Mouse (Mus musculus) CH12.LX (cell line): Measurements from ENCODE around the gene Wasl. TPM values are rescaled to one million over a fixed set of nuclear protein-coding genes. Genes with fewer than 3 reads are reported as not detected.

Experiments
- DNase-seq: peaks from one replicate; pipeline ENCODE4 v3.0.0-alpha.2; 2013; ENCODE audit errors: extremely low read depth
- H3K27ac ChIP-seq: 2 replicates; pipeline ENCODE4 v1.5.1; 2012; ENCODE audit warnings: low read depth, mild to moderate bottlenecking, control low read depth, moderate library complexity; ENCODE audit not compliant: insufficient read depth
- H3K27me3 ChIP-seq: replicated peaks from 2 replicates; pipeline ENCODE3; 2012; ENCODE audit warnings: inconsistent platforms
- H3K36me3 ChIP-seq, 2 experiments: replicated peaks in 1 of 2; 2 replicates each; pipeline versions ENCODE3 to v1.6.1; 2012; ENCODE audit warnings: inconsistent platforms in 1 of 2, low read length in 1 of 2, mild to moderate bottlenecking in 1 of 2, mixed read lengths in 1 of 2, moderate library complexity in 1 of 2; ENCODE audit not compliant: control insufficient read depth in 1 of 2, insufficient read depth in 1 of 2
- H3K4me1 ChIP-seq, 2 experiments: 2 replicates each; pipeline ENCODE4 v1.6.1; 2012; ENCODE audit warnings: inconsistent platforms in 1 of 2, moderate library complexity in 1 of 2; ENCODE audit not compliant: insufficient read depth in 2 of 2, control insufficient read depth in 1 of 2
- H3K4me2 ChIP-seq: 2 replicates; pipeline ENCODE4 v1.6.1; 2012; ENCODE audit warnings: low read depth, mild to moderate bottlenecking, control low read depth; ENCODE audit not compliant: poor library complexity, insufficient read depth, severe bottlenecking
- H3K4me3 ChIP-seq, 3 experiments: fragments of 150-350 bp in 1 of 3; sonication (generic) in 1 of 3; replicated peaks in 1 of 3; 2 replicates each; pipeline versions ENCODE3 to v1.5.1; 2011 to 2012; ENCODE audit warnings: low read depth in 2 of 3, low read length in 2 of 3, mild to moderate bottlenecking in 2 of 3, moderate library complexity in 2 of 3, control low read depth in 1 of 3, improper control_type of control experiment in 1 of 3, inconsistent platforms in 1 of 3, mixed read lengths in 1 of 3; ENCODE audit not compliant: poor library complexity in 1 of 3
- H3K79me2 ChIP-seq: replicated peaks from 2 replicates; pipeline ENCODE4 v1.6.1; 2012; ENCODE audit warnings: mild to moderate bottlenecking, moderate library complexity; ENCODE audit not compliant: control insufficient read depth, poor library complexity, insufficient read depth, severe bottlenecking; ENCODE audit errors: extremely low read depth
- H3K9ac ChIP-seq: 2 replicates; pipeline ENCODE4 v1.6.1; 2012; ENCODE audit warnings: low read depth, mild to moderate bottlenecking, control low read depth, moderate library complexity; ENCODE audit not compliant: insufficient read depth
- H3K9me3 ChIP-seq: replicated peaks from 2 replicates; pipeline ENCODE3; 2012; ENCODE audit warnings: low read length, inconsistent platforms, mixed read lengths
- CHD1 ChIP-seq: IDR thresholded peaks from 2 replicates; pipeline ENCODE4 v1.6.1; 2012; ENCODE audit warnings: low read depth, low read length, improper control_type of control experiment, inconsistent platforms
- CHD2 ChIP-seq: IDR thresholded peaks from 2 replicates; pipeline ENCODE4 v1.6.1; 2011; ENCODE audit warnings: low read length, improper control_type of control experiment
- ELF1 ChIP-seq: IDR thresholded peaks from 2 replicates; pipeline ENCODE4 v1.6.1; 2014; ENCODE audit warnings: low read depth, mild to moderate bottlenecking, inconsistent platforms, low read length, improper control_type of control experiment
- EP300 ChIP-seq: IDR thresholded peaks from 2 replicates; pipeline ENCODE4 v1.6.1; 2011; ENCODE audit warnings: low read length, improper control_type of control experiment
- ETS1 ChIP-seq: conservative IDR thresholded peaks from 2 replicates; pipeline ENCODE4 v1.6.1; 2012; ENCODE audit warnings: low read depth, mild to moderate bottlenecking, inconsistent platforms, low read length, improper control_type of control experiment, moderate library complexity
- GABPA ChIP-seq: IDR thresholded peaks from 2 replicates; pipeline ENCODE4 v1.6.1; 2012; ENCODE audit warnings: low read depth, low read length, improper control_type of control experiment, inconsistent platforms; ENCODE audit not compliant: insufficient replicate concordance
- IRF4 ChIP-seq: IDR thresholded peaks from 2 replicates; pipeline ENCODE4 v1.6.1; 2014; ENCODE audit warnings: low read depth, mild to moderate bottlenecking, inconsistent platforms, low read length, improper control_type of control experiment
- JUN ChIP-seq: IDR thresholded peaks from 2 replicates; pipeline ENCODE4 v1.6.1; 2011; ENCODE audit warnings: low read depth, mild to moderate bottlenecking, low read length, improper control_type of control experiment, moderate library complexity; ENCODE audit not compliant: insufficient read depth
- JUND ChIP-seq: conservative IDR thresholded peaks from 2 replicates; pipeline ENCODE4 v1.6.1; 2011; ENCODE audit warnings: low read depth, low read length, improper control_type of control experiment
- MAX ChIP-seq: IDR thresholded peaks from 2 replicates; pipeline ENCODE4 v1.6.1; 2011; ENCODE audit warnings: low read length, improper control_type of control experiment
- MEF2A ChIP-seq: IDR thresholded peaks from 2 replicates; pipeline ENCODE4 v1.6.1; 2014; ENCODE audit warnings: low read depth, mild to moderate bottlenecking, inconsistent platforms, low read length, improper control_type of control experiment, borderline replicate concordance
- MXI1 ChIP-seq: IDR thresholded peaks from 2 replicates; pipeline ENCODE4 v1.6.1; 2011; ENCODE audit warnings: mild to moderate bottlenecking, low read depth, low read length, improper control_type of control experiment
- NELFE ChIP-seq: IDR thresholded peaks from 2 replicates; pipeline ENCODE4 v1.6.1; 2011; ENCODE audit warnings: low read depth, low read length, improper control_type of control experiment
- NRF1 ChIP-seq: IDR thresholded peaks from 2 replicates; pipeline ENCODE4 v1.6.1; 2014; ENCODE audit warnings: low read depth, mild to moderate bottlenecking, inconsistent platforms, low read length, improper control_type of control experiment, moderate library complexity
- PAX5 ChIP-seq: IDR thresholded peaks from 2 replicates; pipeline ENCODE4 v1.6.1; 2012; ENCODE audit warnings: low read length, inconsistent platforms, mixed read lengths
- POLR2A ChIP-seq: IDR thresholded peaks from 2 replicates; pipeline ENCODE4 v1.6.1; 2011; ENCODE audit warnings: low read depth, mild to moderate bottlenecking, improper control_type of control experiment, low read length
- POLR2AphosphoS2 ChIP-seq: IDR thresholded peaks from 2 replicates; pipeline ENCODE4 v1.6.1; 2011; ENCODE audit warnings: low read depth, low read length, improper control_type of control experiment
- RCOR1 ChIP-seq: conservative IDR thresholded peaks from 2 replicates; pipeline ENCODE4 v1.6.1; 2012; ENCODE audit warnings: low read depth, mild to moderate bottlenecking, inconsistent platforms, low read length, improper control_type of control experiment
- SMC3 ChIP-seq: IDR thresholded peaks from 2 replicates; pipeline ENCODE4 v1.6.1; 2011; ENCODE audit warnings: low read depth, low read length, improper control_type of control experiment
- USF2 ChIP-seq: conservative IDR thresholded peaks from 2 replicates; pipeline ENCODE4 v1.6.1; 2011; ENCODE audit warnings: low read depth, low read length, improper control_type of control experiment
- ZMIZ1 ChIP-seq: IDR thresholded peaks from 2 replicates; pipeline ENCODE4 v1.6.1; 2012; ENCODE audit warnings: low read depth, mild to moderate bottlenecking, inconsistent platforms, low read length, improper control_type of control experiment
- ZNF384 ChIP-seq: IDR thresholded peaks from 2 replicates; pipeline ENCODE4 v1.6.1; 2012; ENCODE audit warnings: low read depth, low read length, improper control_type of control experiment, inconsistent platforms
- dilution Hi-C: fragments of 300-500 bp; cut with MboI; formaldehyde crosslinking; loops from 2 replicates; pipeline ENCODE4 v1.14.3; 2020; ENCODE audit warnings: low sequenced_read_pairs; ENCODE audit not compliant: extremely low pct_unique_long_range_greater_than_20kb, extremely low pct_ligation_motif_present
- in situ Hi-C: fragments of 300-500 bp; cut with MboI; formaldehyde crosslinking; loops from 3 replicates; pipeline ENCODE4 v1.14.3; 2019; ENCODE audit warnings: low sequenced_read_pairs, low pct_ligation_motif_present, low pct_unique_long_range_greater_than_20kb, mixed read lengths
- polyA plus RNA-seq: library from polyadenylated mRNA; unstranded; fragments of >175 nt; gene quantifications from 2 replicates; pipeline ENCODE4 v1.2.1, GENCODE M21; 2012; ENCODE audit warnings: low read depth; ENCODE audit not compliant: insufficient read length
- total RNA-seq, 2 experiments: library from RNA; depleted of rRNA; stranded (reverse); fragments of 300-350 nt in 1 of 2; fragments of >200 nt in 1 of 2; gene quantifications; 2 replicates each; pipeline ENCODE4 v1.2.3; 2012 to 2014

Gene Wasl
- total and polyA plus RNA-seq, 3 experiments: 3.9 to 8.4 (median 7.6) TPM

- in situ Hi-C loops (no loop called here), dilution Hi-C loops (no loop called here)
- no peak overlapping the region for H3K4me2 ChIP-seq
- no peak overlapping the region for H3K4me3 ChIP-seq
- peaks cover 2 to 15% of the 10 kb centered on the region in 2 experiments for H3K4me1 ChIP-seq
- H3K9me3 ChIP-seq: no peaks in the 10 kb centered on the region
- no peak for DNase-seq
- no peaks in the 10 kb centered on the region for H3K36me3 ChIP-seq
- no peak overlapping the region for H3K9ac ChIP-seq
- no peaks in the 10 kb centered on the region for H3K27me3 ChIP-seq
- H3K27ac ChIP-seq: no peak overlapping the region
- H3K79me2 ChIP-seq: no peaks in the 10 kb centered on the region
- TF ChIP-seq RCOR1: no peak
- no peak for TF ChIP-seq IRF4
- TF ChIP-seq ZNF384: no peak
- TF ChIP-seq POLR2A: no peak
- no peak for TF ChIP-seq MEF2A
- no peak for TF ChIP-seq GABPA
- TF ChIP-seq CHD1: no peak
- no peak for TF ChIP-seq JUND
- no peak for TF ChIP-seq POLR2AphosphoS2
- no peak for TF ChIP-seq EP300
- no peak for TF ChIP-seq CHD2
- no peak for TF ChIP-seq ZMIZ1
- no peak for TF ChIP-seq NELFE
Measured at GRCm38 (mm10) chr6:24683113-24683512, 18.3 kb upstream of the Wasl start.

- Histone ChIP-seq H3K79me2 (peaks cover 17% of the 10 kb centered on the region), H3K9me3 (no peaks in the 10 kb centered on the region), H3K4me2 (no peak overlapping the region), H3K36me3 (no peaks in the 10 kb centered on the region), H3K4me3 (no peak overlapping the region), H3K4me1 (0 out of 4 replicates have a peak, but pooled peaks cover 0 to 3% of the 10 kb centered on the region in 2 experiments), H3K9ac (no peak overlapping the region), H3K27ac (no peak overlapping the region), H3K27me3 (no peaks in the 10 kb centered on the region)
- in situ Hi-C loops: no loop called here
- no peak for DNase-seq
- TF ChIP-seq ETS1 (no peak), IRF4 (no peak), NRF1 (no peak), MXI1 (no peak)
- dilution Hi-C loops: no loop called here
Measured at GRCm38 (mm10) chr6:24667829-24668228, 3.0 kb upstream of the Wasl start.

- dilution Hi-C loops: no loop called here
- DNase-seq: no peak
- H3K4me2 ChIP-seq: no peak overlapping the region
- TF ChIP-seq MAX (no peak), RCOR1 (no peak), SMC3 (no peak), ELF1 (no peak), JUN (no peak), USF2 (no peak), PAX5 (no peak), CHD1 (no peak), ZNF384 (no peak)
- no peak overlapping the region for H3K4me3 ChIP-seq
- no peak overlapping the region for H3K27ac ChIP-seq
- in situ Hi-C loops: no loop called here
- H3K9me3 ChIP-seq: no peaks in the 10 kb centered on the region
- peaks cover 26% of the 10 kb centered on the region for H3K79me2 ChIP-seq
- H3K9ac ChIP-seq: no peak overlapping the region
- H3K36me3 ChIP-seq: no peaks in the 10 kb centered on the region
- peaks cover 2 to 15% of the 10 kb centered on the region in 2 experiments; a peak in 2 of 4 replicates for H3K4me1 ChIP-seq
- H3K27me3 ChIP-seq: no peaks in the 10 kb centered on the region
Measured at GRCm38 (mm10) chr6:24666248-24666647, 1.4 kb upstream of the Wasl start.
